Mouse (Mus musculus) brown adipose tissue, adult 24 weeks (tissue): ENCODE data around the gene B4galt3. TPM values are rescaled to one million over a fixed set of nuclear protein-coding genes. Genes with fewer than 3 reads are reported as not detected.
A peak's percentile ranks its signal among the peaks of the same experiment; 100 is the strongest.

Source experiments
- H3K27ac ChIP-seq: fragments of 200-500 bp; replicated peaks from 2 replicates; pipeline ENCODE4 v1.5.1; 2012; ENCODE audit warnings: low read depth, mild to moderate bottlenecking, low read length
- H3K4me1 ChIP-seq: fragments of 200-500 bp; 2 replicates; pipeline ENCODE4 v1.6.1; 2012; ENCODE audit warnings: low read length, mixed read lengths; ENCODE audit not compliant: control insufficient read depth, insufficient read depth, insufficient read length
- H3K4me3 ChIP-seq: fragments of 200-500 bp; 2 replicates; pipeline ENCODE4 v1.5.1; 2012; ENCODE audit warnings: low read depth, mild to moderate bottlenecking, low read length, moderate library complexity; ENCODE audit not compliant: insufficient read depth
- polyA plus RNA-seq: library from polyadenylated mRNA; stranded (reverse); fragments of >200 nt; gene quantifications from 2 replicates; pipeline ENCODE4 v1.2.4, GENCODE M21; 2012; ENCODE audit not compliant: missing spikeins, insufficient read depth, insufficient read length

B4galt3 gene
- 11.3 and 12.1 TPM in 2 replicates for polyA plus RNA-seq

DNA sequence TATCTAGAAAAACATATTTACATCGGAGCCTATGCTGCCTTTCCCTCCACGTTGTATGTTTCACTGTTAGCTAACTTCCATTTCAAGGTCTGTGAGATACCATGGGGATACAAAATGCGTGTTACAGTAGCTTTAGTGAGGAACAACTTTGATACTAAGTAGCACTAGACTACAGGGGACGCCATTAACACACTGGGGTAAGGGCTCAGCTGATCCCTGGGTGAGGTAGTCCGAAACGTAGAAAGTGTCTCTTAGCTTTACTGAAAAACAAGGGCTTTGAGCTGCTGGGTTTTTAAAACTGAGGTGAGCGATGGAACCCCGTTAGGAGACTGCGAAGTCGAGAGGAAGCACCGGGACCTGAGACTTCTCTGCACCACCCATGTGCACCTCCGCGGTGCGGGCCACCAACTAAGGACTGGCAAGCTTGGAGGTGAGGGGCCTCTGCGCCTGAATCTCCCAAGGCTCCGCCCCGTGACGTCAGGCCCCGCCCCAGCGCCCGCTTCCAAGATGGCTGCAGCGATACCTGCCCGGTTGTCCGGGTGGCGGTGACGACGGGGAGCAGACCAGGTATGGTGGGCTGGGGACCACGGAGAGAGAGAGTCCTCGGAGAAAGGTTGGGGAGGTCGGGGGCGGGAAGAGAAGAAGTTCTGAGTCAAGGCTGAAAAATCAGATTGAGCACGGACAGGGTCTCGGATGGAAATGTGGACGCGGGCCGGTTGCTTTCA lies at the start of gene B4galt3:
Gene B4galt3, plus strand, starts transcription at position 481 of the 725 bp plus-strand sequence.
- H3K4me1 ChIP-seq = peaks cover 10% of the 10 kb centered on the region; the same call in 1 of the 2 replicates
- peak within 1 kb of the TSS; percentile 69 for H3K27ac ChIP-seq
- H3K4me3 ChIP-seq = peak within 1 kb of the TSS; percentile 76

DNA sequence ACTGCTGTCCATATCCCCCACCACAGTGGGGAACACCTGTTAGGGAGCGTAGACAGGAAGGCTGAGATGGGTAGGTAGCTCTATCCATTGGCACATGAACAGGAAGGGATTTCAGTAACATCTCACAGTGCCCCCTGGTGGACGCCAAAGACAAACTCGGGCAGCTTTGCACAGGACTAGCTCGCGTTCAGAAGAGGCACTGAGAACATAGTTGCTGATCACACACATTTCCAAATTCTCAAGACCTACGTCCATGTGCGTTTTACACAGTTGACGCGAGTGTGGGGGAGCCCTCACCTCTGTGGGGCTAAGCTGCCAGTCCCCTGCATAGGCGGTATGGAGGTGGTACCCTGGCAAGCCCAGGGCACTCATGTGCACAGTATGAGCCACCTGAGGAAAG lies 49.3 kb upstream of the B4galt3 start:
- peak overlapping the region; percentile 76; the same call in 1 of the 2 replicates for H3K4me3 ChIP-seq

DNA sequence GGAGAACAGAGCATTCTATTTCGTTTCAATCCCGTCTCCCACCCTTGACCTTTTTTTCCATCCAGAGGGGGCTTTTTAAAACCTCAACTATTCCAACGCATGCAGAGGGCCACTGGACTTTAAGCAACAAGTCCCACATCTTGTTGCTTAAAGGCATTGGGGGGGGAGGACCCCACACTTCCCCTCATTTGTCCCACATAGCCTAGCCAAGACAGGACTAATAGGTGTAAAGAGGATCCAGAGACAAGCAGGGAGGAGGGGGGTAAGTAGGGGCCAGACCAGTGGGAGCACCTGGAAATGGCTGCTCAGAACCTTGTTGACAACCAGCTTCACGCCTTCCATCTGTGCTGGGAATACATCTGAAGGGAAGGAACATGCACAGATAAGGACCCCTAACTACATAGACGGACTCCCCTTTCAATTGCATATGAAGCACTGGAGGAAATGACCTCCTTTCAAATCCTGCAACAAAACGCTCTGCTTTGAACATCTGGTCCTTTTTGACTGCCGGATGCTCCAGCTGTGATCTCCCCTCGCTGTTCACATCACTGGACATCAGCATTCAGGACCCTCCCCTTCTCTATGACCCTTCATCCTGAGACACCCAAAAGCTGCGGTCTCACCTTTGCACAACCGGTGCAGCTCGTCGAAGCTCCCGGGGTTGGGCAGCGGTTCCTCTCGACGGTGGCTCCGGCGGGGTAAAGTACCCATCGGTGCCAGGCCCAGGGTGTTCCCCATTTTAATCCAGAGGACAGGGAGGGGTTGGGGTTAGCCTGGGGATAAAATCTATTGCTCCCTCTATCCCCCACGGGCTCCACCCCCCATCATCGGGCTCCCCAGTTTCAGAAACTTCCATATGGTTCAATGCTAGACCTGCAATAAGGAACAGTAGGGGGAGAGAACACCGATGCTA lies 48.6 kb upstream of the B4galt3 start:
- Histone ChIP-seq H3K4me3 (peak overlapping the region; percentile 76), H3K27ac (peak overlapping the region; percentile 80), H3K4me1 (no peaks in the 10 kb centered on the region)

More for the DNA sequence above, 49.3 kb upstream of the B4galt3 start:
- Histone ChIP-seq H3K27ac (no peak overlapping the region), H3K4me1 (no peaks in the 10 kb centered on the region)

DNA sequence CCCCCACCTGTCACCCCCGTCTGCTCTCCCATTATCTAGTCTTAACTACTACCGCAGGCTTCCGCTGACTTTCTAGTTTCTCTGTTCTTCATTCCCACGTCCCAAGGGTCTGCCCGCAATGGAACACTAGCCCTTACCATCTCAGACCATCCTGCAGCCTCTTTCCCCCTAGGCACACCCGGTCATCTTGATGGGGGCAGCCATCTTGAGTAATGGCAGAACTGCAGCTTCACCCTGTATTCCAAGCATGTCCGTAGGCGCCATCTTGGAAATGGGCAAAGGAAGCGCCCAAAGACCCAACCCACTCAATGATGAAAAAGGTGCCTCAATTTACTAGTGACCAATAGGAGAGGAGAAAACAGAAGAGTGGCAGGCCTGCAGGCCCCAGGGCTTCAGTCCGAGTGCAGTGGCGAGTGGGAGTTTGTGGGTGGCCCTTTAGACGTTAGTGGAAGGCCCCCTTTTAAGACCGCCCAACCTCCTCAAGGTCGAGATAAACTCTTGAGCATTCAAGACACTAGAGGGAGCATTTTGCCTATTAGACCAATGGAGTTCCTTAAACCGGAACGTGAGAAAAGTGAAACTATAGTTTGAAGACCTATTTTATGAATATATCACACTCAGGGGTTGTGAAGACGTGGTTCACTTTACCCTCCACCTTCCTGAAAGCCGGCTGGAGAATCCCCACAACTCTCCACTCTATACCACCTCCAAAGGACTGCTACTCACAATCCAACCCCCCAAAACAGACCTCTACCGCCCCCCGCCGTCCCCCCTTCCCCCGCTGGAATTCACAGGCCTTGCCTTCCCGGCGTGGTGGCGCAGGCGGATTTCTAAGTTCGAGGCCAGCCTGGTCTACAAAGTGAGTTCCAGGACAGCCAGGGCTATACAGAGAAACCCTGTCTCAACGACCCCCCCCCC lies 47.6 kb upstream of the B4galt3 start, which contains the start of gene Tomm40l:
Gene Tomm40l, minus strand, starts transcription at position 277 of the 918 bp plus-strand sequence.
- H3K27ac ChIP-seq = peak within 1 kb of the TSS; percentile 82
- H3K4me1 ChIP-seq = no peaks in the 10 kb centered on the region
- peak within 1 kb of the TSS; percentile 76 for H3K4me3 ChIP-seq

DNA sequence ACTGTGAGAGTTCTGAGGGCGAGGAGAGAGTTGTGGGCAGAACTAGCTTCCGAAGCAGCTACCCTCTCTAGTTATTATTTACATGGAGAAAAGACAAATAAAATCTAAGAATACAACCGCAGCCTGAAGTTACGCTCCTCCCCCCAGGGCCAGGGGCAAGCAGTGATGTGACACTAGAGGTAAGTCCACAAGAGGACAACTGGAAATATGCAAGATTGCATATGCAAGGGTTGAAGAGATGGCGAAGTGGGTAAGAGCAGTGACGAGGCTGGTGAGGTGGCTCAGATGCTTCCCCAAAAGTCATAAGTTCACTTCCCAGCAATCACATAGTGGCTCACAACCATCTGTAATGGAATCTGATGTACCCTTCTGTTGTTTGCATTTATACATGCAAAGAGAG lies 47.0 kb upstream of the B4galt3 start:
- Histone ChIP-seq H3K4me3 (peak overlapping the region; percentile 56), H3K27ac (peak overlapping the region; percentile 82), H3K4me1 (no peaks in the 10 kb centered on the region)

DNA sequence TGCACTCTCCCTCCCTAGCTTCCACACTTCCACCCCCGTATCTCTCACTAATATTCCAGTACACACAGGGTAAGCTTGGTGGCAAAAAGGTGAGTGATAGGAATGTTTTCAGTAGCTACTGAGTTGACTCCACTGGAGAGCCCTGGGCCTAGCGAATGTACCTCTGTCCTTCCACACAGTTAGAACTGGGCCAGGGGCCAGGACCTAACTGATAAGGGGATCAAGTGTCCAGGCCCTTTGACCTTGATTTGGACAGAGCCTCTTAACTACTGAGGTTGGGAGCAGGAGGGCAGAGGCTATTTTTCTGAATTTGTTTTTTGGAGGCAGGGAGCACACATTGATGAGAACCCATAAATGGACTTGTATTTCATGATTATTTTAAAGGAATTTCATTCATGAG lies 46.3 kb upstream of the B4galt3 start:
- Histone ChIP-seq H3K4me1 (no peaks in the 10 kb centered on the region), H3K4me3 (no peak overlapping the region), H3K27ac (no peak overlapping the region)

DNA sequence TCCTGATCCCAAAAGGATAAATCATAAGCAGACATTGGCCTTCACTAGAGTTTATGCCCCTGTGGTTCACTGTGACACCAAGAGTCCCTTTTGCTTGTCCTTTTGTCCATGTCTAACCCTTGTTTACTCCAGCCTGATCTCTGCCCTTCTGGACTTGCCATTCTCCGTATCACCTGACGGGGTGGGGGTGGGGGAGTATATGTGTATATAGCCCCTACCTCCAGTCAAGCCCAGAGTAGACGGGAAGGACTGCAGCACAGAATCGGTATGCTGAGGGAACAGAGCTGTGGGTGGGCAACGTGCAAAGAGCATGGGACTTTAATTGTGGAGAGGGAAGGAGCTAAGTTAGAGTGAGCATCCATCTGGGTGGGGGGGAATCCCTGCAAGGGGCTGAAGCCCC lies 45.3 kb upstream of the B4galt3 start, which contains the start of gene Apoa2:
Gene Apoa2, plus strand, starts transcription at position 198 of the 400 bp plus-strand sequence.
- H3K27ac ChIP-seq = no peak within 1 kb of the TSS
- H3K4me1 ChIP-seq = no peaks in the 10 kb centered on the region
- no peak within 1 kb of the TSS for H3K4me3 ChIP-seq

DNA sequence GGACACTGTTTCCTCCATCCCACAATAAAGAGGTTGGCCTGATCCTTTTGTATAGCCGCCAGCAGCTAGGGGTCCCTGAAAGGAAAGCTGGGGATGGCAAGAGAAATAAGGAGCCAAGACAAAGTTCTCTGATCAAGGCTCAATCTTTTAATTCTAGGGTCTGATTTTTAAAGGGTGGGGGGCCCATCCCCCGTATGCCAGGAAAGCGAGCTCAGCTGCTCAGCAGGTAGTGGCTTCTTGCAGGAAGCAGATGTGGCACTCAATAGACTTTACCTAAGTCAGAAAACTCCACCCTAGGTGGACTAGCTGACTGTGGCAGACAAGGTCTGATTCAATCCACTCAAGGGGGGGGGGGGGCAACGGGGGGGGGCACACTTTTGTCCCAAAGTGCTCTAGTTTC lies 43.3 kb upstream of the B4galt3 start:
- Histone ChIP-seq H3K27ac (no peak overlapping the region), H3K4me1 (no peaks in the 10 kb centered on the region), H3K4me3 (no peak overlapping the region)

DNA sequence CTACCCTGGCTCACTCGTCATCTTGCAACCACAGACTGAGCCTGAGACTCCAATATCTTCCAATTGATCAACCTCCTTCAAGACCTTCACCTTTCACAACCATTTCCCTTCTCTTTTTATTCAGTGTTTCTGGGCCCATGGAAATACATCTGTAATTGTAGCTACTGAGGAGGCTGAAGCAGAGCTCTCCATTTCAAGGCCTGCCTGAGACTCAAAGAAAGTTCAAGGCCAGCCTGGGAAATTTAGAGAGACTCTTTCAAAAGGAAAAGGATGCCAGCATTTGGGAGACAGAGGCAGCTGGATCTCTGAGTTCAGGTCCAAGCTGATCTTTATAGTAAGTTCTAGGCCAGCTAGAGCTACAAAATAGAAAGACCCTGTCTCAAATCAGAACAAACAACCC lies 42.2 kb upstream of the B4galt3 start:
- no peak overlapping the region for H3K4me3 ChIP-seq
- no peak overlapping the region for H3K27ac ChIP-seq
- H3K4me1 ChIP-seq = peaks cover 3% of the 10 kb centered on the region

DNA sequence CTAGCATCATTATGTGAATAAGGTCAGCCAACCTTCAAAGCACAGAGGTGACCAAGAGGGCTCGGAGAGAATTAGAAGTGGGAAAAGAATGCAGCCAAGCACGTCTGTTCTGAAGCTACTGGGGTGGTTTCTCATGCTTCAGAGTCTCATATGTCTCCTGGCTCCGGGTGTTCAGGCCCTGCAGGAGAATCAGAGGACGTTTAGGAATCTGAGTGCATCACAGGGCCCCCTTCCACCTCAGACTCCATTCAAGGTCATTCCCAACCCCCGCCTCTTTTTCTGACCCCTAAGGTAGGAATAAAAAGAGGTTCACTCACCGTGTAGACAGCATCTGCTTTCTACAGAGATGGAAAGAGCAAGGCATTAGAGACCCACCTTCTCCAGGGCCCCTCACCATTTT lies 40.4 kb upstream of the B4galt3 start:
- H3K4me3 ChIP-seq = no peak overlapping the region
- peaks cover 3% of the 10 kb centered on the region for H3K4me1 ChIP-seq
- H3K27ac ChIP-seq = no peak overlapping the region

DNA sequence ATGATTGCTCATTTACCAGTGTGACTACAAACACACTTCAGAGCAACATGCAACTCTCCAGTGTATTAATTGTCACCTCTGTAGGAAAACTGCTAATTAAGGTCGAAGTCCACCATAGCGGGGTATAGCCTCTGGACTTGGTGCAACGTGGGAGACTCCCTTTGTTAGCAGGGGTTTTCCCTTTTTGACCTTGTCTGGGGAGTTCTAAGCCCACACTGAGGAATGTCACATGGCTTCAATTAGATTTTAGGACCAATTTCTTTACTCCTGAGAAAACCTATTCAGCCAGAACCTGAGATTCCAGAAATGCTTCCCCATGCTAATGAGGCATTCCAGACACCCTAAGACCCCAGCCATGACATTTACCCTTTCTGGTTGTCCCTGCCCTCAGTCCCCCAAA lies 39.9 kb upstream of the B4galt3 start:
- no peak overlapping the region for H3K27ac ChIP-seq
- no peak overlapping the region for H3K4me3 ChIP-seq
- H3K4me1 ChIP-seq = peaks cover 3% of the 10 kb centered on the region

DNA sequence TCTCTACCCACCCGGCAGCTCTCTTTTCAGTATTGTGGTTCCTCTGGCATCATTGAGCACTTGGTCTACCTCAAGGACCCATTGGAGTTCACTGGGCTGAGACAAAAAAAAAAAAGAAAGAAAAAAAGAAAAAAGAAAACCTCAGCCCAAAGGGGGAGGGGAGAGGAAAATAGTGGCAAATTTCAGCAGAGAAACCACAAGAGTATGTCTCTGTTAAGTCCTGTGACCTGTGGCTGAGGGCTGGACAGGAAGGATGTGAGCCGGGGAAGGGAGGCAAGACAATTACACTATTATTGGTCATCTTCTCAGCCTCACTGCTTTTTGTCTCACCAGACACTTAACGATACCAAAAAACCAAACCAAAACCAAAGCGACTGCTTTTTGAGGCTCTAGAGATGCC lies 38.3 kb upstream of the B4galt3 start:
- H3K4me1 ChIP-seq = peaks cover 3% of the 10 kb centered on the region
- peak overlapping the region; percentile 7; the same call in 1 of the 2 replicates for H3K4me3 ChIP-seq
- H3K27ac ChIP-seq = no peak overlapping the region

DNA sequence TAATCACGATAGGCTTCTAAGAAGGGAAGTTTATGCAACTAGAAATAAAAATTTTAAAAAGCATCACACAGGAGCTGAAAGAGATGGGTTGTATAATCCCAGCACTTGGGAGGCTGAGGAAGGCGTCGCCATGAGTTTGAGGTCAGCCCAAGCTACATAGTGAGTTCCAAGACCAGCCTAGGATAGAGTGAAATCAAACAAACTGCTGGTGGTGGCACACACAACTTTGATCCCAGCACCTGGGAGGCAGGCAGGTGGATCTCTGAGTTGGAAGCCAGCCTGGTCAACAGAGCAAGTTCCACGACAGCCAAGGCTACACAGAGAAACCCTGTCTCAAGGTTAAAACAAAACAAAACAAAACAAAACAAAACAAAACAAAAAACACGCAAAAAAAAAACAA lies 37.8 kb upstream of the B4galt3 start:
- Histone ChIP-seq H3K27ac (peak overlapping the region; percentile 50), H3K4me1 (peaks cover 3% of the 10 kb centered on the region), H3K4me3 (peak overlapping the region; percentile 25; the same call in 1 of the 2 replicates)
